Mouse (Mus musculus): ENCODE measurements around the gene Atg4a. TPM values are rescaled to one million over a fixed set of nuclear protein-coding genes. Genes with fewer than 3 reads are reported as not detected.

The Atg4a gene
- polyA plus RNA-seq, 1 experiment from 2014 or later = 26.9 TPM

DNA sequence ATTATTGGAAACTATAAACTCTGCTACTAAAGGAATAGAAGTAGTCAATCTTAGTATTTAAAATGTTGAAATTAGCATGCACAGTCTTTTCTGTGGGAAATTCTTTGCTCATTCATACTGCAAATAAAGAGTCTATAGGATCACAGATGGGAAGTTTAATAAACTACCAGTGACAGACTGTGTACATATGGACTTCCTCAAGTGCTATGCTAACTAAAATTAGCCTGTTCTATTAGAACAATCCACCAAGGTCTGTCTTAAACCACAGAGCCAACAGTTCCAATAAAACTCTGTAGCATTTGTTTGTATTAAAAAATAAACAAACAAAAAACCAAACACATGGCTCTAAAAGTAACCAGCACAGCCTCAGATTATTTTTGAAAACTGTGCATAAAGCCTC is 238.3 kb downstream of the Atg4a start:
- H3K4me2 ChIP-seq (ENCODE audit: low read depth, low read length) = no peak overlapping the region
- H3K27me3 ChIP-seq (ENCODE audit: control insufficient read depth, insufficient read depth, low read depth, low read length) = no peaks in the 10 kb centered on the region; the same call in none of the 2 replicates
- no peaks in the 10 kb centered on the region for H3K9me3 ChIP-seq (replicated peaks; ENCODE audit: control insufficient read depth, low read length)
- no peak overlapping the region for H3K9ac ChIP-seq (ENCODE audit: low read depth, low read length)
- H3K4me3 ChIP-seq (ENCODE audit: low read depth, low read length) = no peak overlapping the region
- no peaks in the 10 kb centered on the region for H3K4me1 ChIP-seq (ENCODE audit: control insufficient read depth, low read depth, low read length)
- no peaks in the 10 kb centered on the region for H3K36me3 ChIP-seq (ENCODE audit: control insufficient read depth, insufficient read depth)
- ATAC-seq (ENCODE audit: low read depth) = no peak
- H3K27ac ChIP-seq (ENCODE audit: low read length) = no peak overlapping the region

DNA sequence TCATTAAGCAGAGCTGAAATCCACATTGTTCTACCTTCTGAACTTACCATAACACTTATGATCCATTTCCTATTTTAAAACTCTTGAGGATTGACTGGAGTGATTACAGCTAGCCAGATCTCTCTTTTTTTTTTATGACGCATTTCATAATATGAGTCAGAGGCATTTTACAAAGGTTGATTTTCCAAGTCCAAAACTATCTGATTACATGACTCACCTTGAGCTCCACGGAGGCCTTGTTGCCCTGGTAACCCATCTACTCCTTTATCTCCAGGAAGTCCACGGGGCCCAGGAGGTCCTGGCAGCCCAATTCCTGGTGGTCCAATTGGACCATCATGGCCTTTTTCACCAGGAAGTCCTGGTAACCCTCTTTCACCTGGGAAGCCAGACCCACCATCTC is 242.3 kb downstream of the Atg4a start:
- 54% methylated on average over 3 of the region's 3 CpGs for WGBS (ENCODE audit: insufficient replicate concordance)
- no peaks in the 10 kb centered on the region for H3K36me3 ChIP-seq (ENCODE audit: control insufficient read depth, insufficient read depth)
- no peak overlapping the region for H3K4me3 ChIP-seq (ENCODE audit: low read depth, low read length)
- H3K4me2 ChIP-seq (ENCODE audit: low read depth, low read length) = no peak overlapping the region
- no peak for ATAC-seq (ENCODE audit: low read depth)
- no peak overlapping the region for H3K27ac ChIP-seq (ENCODE audit: low read length)
- H3K27me3 ChIP-seq (ENCODE audit: control insufficient read depth, insufficient read depth, low read depth, low read length) = no peaks in the 10 kb centered on the region; the same call in none of the 2 replicates
- no peak overlapping the region for H3K9ac ChIP-seq (ENCODE audit: low read depth, low read length)
- no peaks in the 10 kb centered on the region for H3K4me1 ChIP-seq (ENCODE audit: control insufficient read depth, low read depth, low read length)
- H3K9me3 ChIP-seq (replicated peaks; ENCODE audit: control insufficient read depth, low read length) = no peaks in the 10 kb centered on the region

DNA sequence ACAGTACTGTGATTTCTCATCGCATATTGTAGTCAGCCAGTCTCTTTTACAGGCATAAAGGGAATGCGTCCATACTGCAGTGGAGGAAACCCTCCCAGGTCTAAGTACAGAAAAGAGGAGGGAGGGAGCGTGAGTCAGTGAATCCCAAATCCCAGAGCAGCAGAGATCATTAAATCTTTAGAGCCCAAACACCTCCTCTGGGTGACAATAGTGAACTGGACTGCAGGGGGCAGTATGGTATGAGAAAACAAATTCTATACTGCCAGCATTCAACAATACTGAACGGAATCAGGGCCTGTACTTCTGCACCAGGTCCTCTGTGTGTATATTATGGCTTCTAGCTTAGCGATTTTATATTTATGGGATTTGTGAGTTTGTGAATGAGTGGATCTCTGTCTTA is 256.1 kb downstream of the Atg4a start:
- Histone ChIP-seq H3K4me2 (ENCODE audit: low read depth, low read length) (no peak overlapping the region), H3K4me1 (ENCODE audit: control insufficient read depth, low read depth, low read length) (no peaks in the 10 kb centered on the region), H3K9ac (ENCODE audit: low read depth, low read length) (no peak overlapping the region), H3K4me3 (ENCODE audit: low read depth, low read length) (no peak overlapping the region), H3K27ac (ENCODE audit: low read length) (no peak overlapping the region), H3K9me3 (replicated peaks; ENCODE audit: control insufficient read depth, low read length) (no peaks in the 10 kb centered on the region), H3K36me3 (ENCODE audit: control insufficient read depth, insufficient read depth) (no peaks in the 10 kb centered on the region), H3K27me3 (ENCODE audit: control insufficient read depth, insufficient read depth, low read depth, low read length) (no peaks in the 10 kb centered on the region)
- 36% methylated on average over 5 of the region's 5 CpGs for WGBS (ENCODE audit: insufficient replicate concordance)
- ATAC-seq (ENCODE audit: low read depth) = no peak

Other genes with a start within 250 kb of the Atg4a start
- not detected in 2 replicates for gene Tex13b, start 143.5 kb upstream of the Atg4a start, polyA plus RNA-seq (2015; fragmentation: Nextera tagmentation; extraction: Ambion mirVana)
- gene Vsig1, start 49.3 kb upstream of the Atg4a start, polyA plus RNA-seq (2015; fragmentation: Nextera tagmentation; extraction: Ambion mirVana) = 0.13 TPM in 1 of 2 replicates, not detected in the other
- 33.1 and 36.2 TPM in 2 replicates for gene Psmd10, start 179 bp upstream of the Atg4a start, polyA plus RNA-seq (2015; fragmentation: Nextera tagmentation; extraction: Ambion mirVana)